Mouse (Mus musculus) forebrain, embryonic 12.5 days (tissue): ENCODE measurements around the gene Snap91. TPM values are rescaled to one million over a fixed set of nuclear protein-coding genes. Genes with fewer than 3 reads are reported as not detected.

Experiments
- ATAC-seq: fragments of 200-750 bp; cut with Nextera tagmentation; 2 replicates; pipeline ENCODE4 v1.8.0; 2017; ENCODE audit warnings: moderate TSS enrichment; ENCODE audit not compliant: low FRiP score
- H3K27ac ChIP-seq: fragments of 300-500 bp; sonication (generic); 2 replicates; pipeline ENCODE4 v1.5.1; 2016; ENCODE audit warnings: mild to moderate bottlenecking
- H3K27me3 ChIP-seq: fragments of 300-500 bp; sonication (generic); 2 replicates; pipeline ENCODE4 v1.6.1; 2016; ENCODE audit warnings: mild to moderate bottlenecking
- H3K36me3 ChIP-seq: fragments of 300-500 bp; sonication (generic); replicated peaks from 2 replicates; pipeline ENCODE4 v1.6.1; 2016; ENCODE audit warnings: mild to moderate bottlenecking
- H3K4me1 ChIP-seq: fragments of 300-500 bp; sonication (generic); 2 replicates; pipeline ENCODE4 v1.6.1; 2016
- H3K4me2 ChIP-seq: fragments of 300-500 bp; sonication (generic); 2 replicates; pipeline ENCODE4 v1.6.1; 2016; ENCODE audit warnings: mild to moderate bottlenecking, moderate library complexity
- H3K4me3 ChIP-seq: fragments of 300-500 bp; sonication (generic); replicated peaks from 2 replicates; pipeline ENCODE4 v1.5.1; 2016; ENCODE audit warnings: mild to moderate bottlenecking
- H3K9ac ChIP-seq: fragments of 300-500 bp; sonication (generic); 2 replicates; pipeline ENCODE4 v1.6.1; 2016; ENCODE audit warnings: mild to moderate bottlenecking
- H3K9me3 ChIP-seq: fragments of 300-500 bp; sonication (generic); 2 replicates; pipeline ENCODE4 v1.6.1; 2016
- WGBS: fragments of 180-500 bp; shearing (Covaris S2); methylation state at CpG from one replicate; pipeline ENCODE4 v1.1.7; 2016; 5-methylcytosine and 5-hydroxymethylcytosine counted together
- polyA plus RNA-seq: library from polyadenylated mRNA; unstranded; fragments of >200 nt; fragmentation: Nextera tagmentation; extraction: Ambion mirVana; gene quantifications from 2 replicates; pipeline ENCODE4 v1.2.1, GENCODE M21; 2016

Gene Snap91
- polyA plus RNA-seq, 1 experiment from 2014 or later, result 28.0 TPM

DNA sequence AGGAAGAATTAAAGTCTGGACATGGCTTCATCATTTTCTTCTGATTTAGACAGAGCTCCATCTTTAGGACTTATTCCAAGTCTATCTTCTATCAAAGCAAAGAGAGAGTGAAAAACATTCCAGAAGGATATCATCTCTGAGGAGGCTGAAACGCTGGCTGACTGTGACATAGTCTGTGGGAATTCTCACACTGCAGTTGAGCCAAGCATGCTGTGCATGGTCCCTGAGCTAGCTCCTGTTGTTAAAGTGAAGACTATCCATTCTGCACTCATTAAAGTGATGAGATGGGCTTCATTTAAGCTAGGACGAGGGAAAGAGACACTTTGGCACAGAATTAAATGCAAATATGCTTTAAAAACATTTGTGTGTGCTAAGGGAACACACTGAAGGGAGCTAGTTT is 163.9 kb downstream of the Snap91 start:
- H3K9me3 ChIP-seq, result no peaks in the 10 kb centered on the region
- H3K27ac ChIP-seq, result no peak overlapping the region
- no peak overlapping the region for H3K4me2 ChIP-seq
- no peak for ATAC-seq
- H3K4me3 ChIP-seq, result no peak overlapping the region
- no peaks in the 10 kb centered on the region; the same call in 1 of the 2 replicates for H3K27me3 ChIP-seq
- WGBS, result 58% methylated on average over 2 of the region's 2 CpGs
- no peaks in the 10 kb centered on the region for H3K4me1 ChIP-seq
- no peak overlapping the region for H3K9ac ChIP-seq
- no peaks in the 10 kb centered on the region for H3K36me3 ChIP-seq

Other genes starting within 250 kb of the Snap91 start
- gene Me1, start 184.7 kb downstream of the Snap91 start, polyA plus RNA-seq, result 11.4 and 11.6 TPM in 2 replicates
- gene Prss35, start 137.0 kb downstream of the Snap91 start, polyA plus RNA-seq, result 1.7 and 1.8 TPM in 2 replicates
- gene Ripply2, start 134.9 kb upstream of the Snap91 start, polyA plus RNA-seq, result 2.2 and 2.5 TPM in 2 replicates
- gene Cyb5r4, start 141.4 kb upstream of the Snap91 start, polyA plus RNA-seq, result 105 and 108 TPM in 2 replicates